Mouse (Mus musculus) midbrain, postnatal 0 days (tissue): ENCODE results near the gene Slc30a4. TPM values are rescaled to one million over a fixed set of nuclear protein-coding genes. Genes with fewer than 3 reads are reported as not detected.
A peak's percentile ranks its signal among the peaks of the same experiment; 100 is the strongest.

Source experiments
- ATAC-seq: fragments of 200-750 bp; cut with Nextera tagmentation; 2 replicates; pipeline ENCODE4 v1.8.0; 2017; ENCODE audit warnings: moderate number of reproducible peaks, mild to moderate bottlenecking, moderate TSS enrichment, moderate library complexity; ENCODE audit not compliant: low FRiP score
- DNase-seq: peaks from one replicate; pipeline ENCODE4 v3.0.0-alpha.2; 2015; ENCODE audit warnings: low spot score
- H3K27ac ChIP-seq: fragments of 300-500 bp; sonication (generic); 2 replicates; pipeline ENCODE4 v1.5.1; 2014; ENCODE audit warnings: low read depth, mild to moderate bottlenecking, low read length, mixed read lengths
- H3K27me3 ChIP-seq: fragments of 300-500 bp; sonication (generic); 2 replicates; pipeline ENCODE4 v1.6.1; 2014; ENCODE audit warnings: low read length, control low read depth, mixed read lengths; ENCODE audit not compliant: insufficient read depth
- H3K36me3 ChIP-seq: fragments of 300-500 bp; sonication (generic); 2 replicates; pipeline ENCODE4 v1.6.1; 2014; ENCODE audit warnings: low read length, control low read depth, mixed read lengths; ENCODE audit not compliant: insufficient read depth
- H3K4me1 ChIP-seq: fragments of 300-500 bp; sonication (generic); 2 replicates; pipeline ENCODE4 v1.6.1; 2014; ENCODE audit warnings: mild to moderate bottlenecking, control low read depth, antibody characterized with exemption, low read length, mixed read lengths; ENCODE audit not compliant: insufficient read depth
- H3K4me2 ChIP-seq: fragments of 300-500 bp; sonication (generic); 2 replicates; pipeline ENCODE4 v1.6.1; 2014; ENCODE audit warnings: low read depth, mild to moderate bottlenecking, low read length, mixed read lengths; ENCODE audit not compliant: poor library complexity, severe bottlenecking
- H3K4me3 ChIP-seq: fragments of 300-500 bp; sonication (generic); 2 replicates; pipeline ENCODE4 v1.5.1; 2014; ENCODE audit warnings: low read depth, mild to moderate bottlenecking, low read length, moderate library complexity
- H3K9ac ChIP-seq: fragments of 300-500 bp; sonication (generic); replicated peaks from 2 replicates; pipeline ENCODE4 v1.6.1; 2014; ENCODE audit warnings: mild to moderate bottlenecking, low read length, moderate library complexity, mixed read lengths; ENCODE audit not compliant: poor library complexity, severe bottlenecking
- H3K9me3 ChIP-seq: fragments of 300-500 bp; sonication (generic); 2 replicates; pipeline ENCODE4 v1.6.1; 2016; ENCODE audit warnings: low read length, control low read depth
- CTCF ChIP-seq: IDR thresholded peaks from 2 replicates; pipeline ENCODE4 v1.5.1; 2016; ENCODE audit warnings: antibody characterized with exemption, mild to moderate bottlenecking
- WGBS: fragments of 180-500 bp; shearing (Covaris S2); extraction: QIAGEN DNeasy Blood & Tissue Kit; methylation state at CpG from one replicate; pipeline ENCODE4 v1.1.7; 2014; 5-methylcytosine and 5-hydroxymethylcytosine counted together
- polyA plus RNA-seq: library from polyadenylated mRNA; unstranded; fragments of >200 nt; fragmentation: Nextera tagmentation; extraction: Ambion mirVana; gene quantifications from 2 replicates; pipeline ENCODE4 v1.2.1, GENCODE M21; 2015
- total RNA-seq: library from RNA; depleted of rRNA; stranded (reverse); fragments of >200 nt; gene quantifications from 2 replicates; pipeline ENCODE4 v1.2.3, GENCODE M21; 2014; rRNA removed

Slc30a4 gene
- total RNA-seq (31.6 and 38.6 TPM in 2 replicates), polyA plus RNA-seq (5.3 and 6.1 TPM in 2 replicates)

GRCm38 (mm10) chr2:122702181-122703036 is at the start of gene Slc30a4:
Slc30a4 (minus strand) TSS chr2:122702663.
- ATAC-seq: peak; percentile 96
- peak; percentile 87 for DNase-seq
- WGBS: under 1% methylated on average over 84 of the region's 111 CpGs
- H3K27ac ChIP-seq: peak within 1 kb of the TSS; percentile 62
- no peaks in the 10 kb centered on the region for H3K27me3 ChIP-seq
- no peaks in the 10 kb centered on the region for H3K9me3 ChIP-seq
- no peaks in the 10 kb centered on the region for H3K36me3 ChIP-seq
- no peak for TF ChIP-seq CTCF
- peak within 1 kb of the TSS; percentile 82 for H3K4me3 ChIP-seq
- H3K9ac ChIP-seq: peak within 1 kb of the TSS; percentile 82
- peaks cover 10% of the 10 kb centered on the region; the same call in 1 of the 2 replicates for H3K4me1 ChIP-seq
- peak within 1 kb of the TSS; percentile 86 for H3K4me2 ChIP-seq

GRCm38 (mm10) chr2:122746461-122746860 is 44.0 kb upstream of the Slc30a4 start:
- WGBS: 91% methylated on average over 9 of the region's 9 CpGs
- H3K9ac ChIP-seq: no peak overlapping the region
- H3K27ac ChIP-seq: no peak overlapping the region
- TF ChIP-seq CTCF: no peak
- no peak for ATAC-seq
- H3K36me3 ChIP-seq: peaks cover 35% of the 10 kb centered on the region
- no peaks in the 10 kb centered on the region for H3K9me3 ChIP-seq
- no peak for DNase-seq
- no peaks in the 10 kb centered on the region for H3K27me3 ChIP-seq
- no peaks in the 10 kb centered on the region for H3K4me1 ChIP-seq
- H3K4me2 ChIP-seq: no peak overlapping the region
- no peak overlapping the region for H3K4me3 ChIP-seq

- Histone ChIP-seq H3K27me3 (peaks cover 4% of the 10 kb centered on the region; the same call in 1 of the 2 replicates), H3K4me3 (peak overlapping the region; percentile 62), H3K36me3 (peaks cover 6% of the 10 kb centered on the region; the same call in 1 of the 2 replicates), H3K4me1 (peaks cover 5% of the 10 kb centered on the region; the same call in 1 of the 2 replicates), H3K9ac (peak overlapping the region; percentile 74), H3K4me2 (peak overlapping the region; percentile 49), H3K27ac (peak overlapping the region; percentile 86), H3K9me3 (no peaks in the 10 kb centered on the region)
- DNase-seq (peak; percentile 9), ATAC-seq (no peak)
- no peak for TF ChIP-seq CTCF
- 34% methylated on average over 7 of the region's 7 CpGs for WGBS
Observed at GRCm38 (mm10) chr2:122739023-122739422, 36.6 kb upstream of the Slc30a4 start.

DNA sequence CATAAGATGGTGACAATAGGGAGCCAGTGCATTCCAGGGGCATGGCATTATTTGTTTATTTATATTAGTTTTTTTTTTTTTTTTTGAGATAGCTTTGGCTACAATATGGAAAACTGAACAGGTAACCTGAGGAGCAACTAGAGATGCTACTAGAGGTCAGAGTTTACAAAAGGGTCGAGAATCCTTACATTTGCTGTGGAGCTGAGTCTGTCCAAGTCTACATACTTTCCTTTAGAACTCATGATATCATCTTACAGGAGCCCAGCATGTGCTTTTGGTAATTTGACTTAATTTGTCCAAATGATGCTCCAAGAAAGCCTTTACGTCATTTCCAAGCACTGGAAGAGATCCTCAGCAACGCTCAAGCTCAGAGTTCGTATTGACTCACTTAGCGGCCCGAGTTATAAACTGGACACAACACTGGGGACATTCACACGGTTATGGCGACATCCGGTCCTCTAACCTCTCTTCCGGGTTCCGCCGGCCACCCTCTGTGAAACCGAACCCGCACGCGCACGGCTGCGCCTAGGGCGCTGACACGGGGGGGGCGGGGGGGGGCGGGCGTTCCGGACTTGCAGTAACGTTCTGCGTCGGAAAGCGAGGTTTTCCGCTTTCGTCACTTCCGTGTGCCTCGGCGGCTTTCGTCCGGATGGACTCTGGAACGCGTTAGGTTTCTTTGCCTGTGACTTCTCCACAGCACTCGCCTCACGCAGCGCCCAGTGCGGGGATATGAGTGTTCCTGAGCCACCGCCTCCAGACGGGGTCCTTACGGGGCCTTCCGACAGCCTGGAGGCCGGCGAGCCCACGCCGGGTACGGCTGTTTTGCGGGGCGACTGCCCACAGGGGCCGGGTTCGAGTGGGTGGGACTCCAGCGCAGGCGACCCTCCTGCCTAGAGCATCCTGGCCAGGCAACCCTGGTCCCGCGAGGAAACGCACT is 35.7 kb upstream of the Slc30a4 start, which contains the start of gene Bloc1s6:
TSS of gene Bloc1s6 (plus strand) at position 610 of the 937 bp plus-strand sequence.
- under 1% methylated on average over 45 of the region's 59 CpGs for WGBS
- Histone ChIP-seq H3K9ac (peak within 1 kb of the TSS; percentile 74), H3K27ac (peak within 1 kb of the TSS; percentile 86), H3K4me2 (peak within 1 kb of the TSS; percentile 49), H3K36me3 (peaks cover 3% of the 10 kb centered on the region; the same call in 1 of the 2 replicates), H3K9me3 (no peaks in the 10 kb centered on the region), H3K4me1 (peaks cover 5% of the 10 kb centered on the region; the same call in 1 of the 2 replicates), H3K4me3 (peak within 1 kb of the TSS; percentile 62), H3K27me3 (peaks cover 7% of the 10 kb centered on the region; the same call in 1 of the 2 replicates)
- peak; percentile 97 for DNase-seq
- peak; percentile 95 for ATAC-seq
- TF ChIP-seq CTCF: no peak

DNA sequence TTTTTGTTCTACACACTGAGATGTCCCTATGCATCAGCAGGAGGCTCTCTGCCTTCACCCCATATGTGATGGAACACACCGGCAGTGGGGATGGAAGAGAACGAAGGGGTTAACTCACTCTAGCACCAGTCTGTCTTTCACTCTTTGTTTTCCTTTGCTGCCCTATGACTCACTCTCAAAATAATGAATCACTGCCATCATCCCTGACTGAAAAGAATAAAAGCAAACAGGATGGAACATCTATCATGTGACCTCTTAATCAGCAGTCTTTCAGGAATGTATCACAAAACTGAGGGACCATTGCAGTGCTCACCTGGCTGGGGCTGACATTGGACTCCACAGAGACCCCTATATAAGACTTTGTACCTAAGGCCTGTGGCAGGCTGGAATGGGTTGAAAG is 29.0 kb upstream of the Slc30a4 start:
- H3K4me1 ChIP-seq: no peaks in the 10 kb centered on the region
- TF ChIP-seq CTCF: no peak
- no peak for DNase-seq
- WGBS: 74% methylated on average over 2 of the region's 2 CpGs
- no peak overlapping the region for H3K4me3 ChIP-seq
- H3K36me3 ChIP-seq: no peaks in the 10 kb centered on the region
- H3K9ac ChIP-seq: no peak overlapping the region
- H3K27ac ChIP-seq: no peak overlapping the region
- no peak for ATAC-seq
- no peaks in the 10 kb centered on the region for H3K9me3 ChIP-seq
- no peak overlapping the region for H3K4me2 ChIP-seq
- H3K27me3 ChIP-seq: peaks cover 8% of the 10 kb centered on the region; the same call in 1 of the 2 replicates
